Mouse (Mus musculus) skeletal muscle tissue, adult 2 months (tissue): ENCODE data around the gene 5330417H12Rik.

Source experiments
- DNase-seq: peaks from one replicate; pipeline ENCODE4 v3.0.0-alpha.2; 2012; ENCODE audit warnings: low read depth, low spot score

The 5330417H12Rik gene

GRCm38 (mm10) chr7:107625061-107625460, at the start of gene 5330417H12Rik:
Gene 5330417H12Rik, minus strand, starts transcription at chr7:107625161.
- DNase-seq, result no peak

GRCm38 (mm10) chr7:107668514-107668913, 43.6 kb upstream of the 5330417H12Rik start:
- no peak for DNase-seq

GRCm38 (mm10) chr7:107666262-107666902, 41.4 kb upstream of the 5330417H12Rik start:
- DNase-seq, result peak; percentile 27

GRCm38 (mm10) chr7:107665586-107666261, 40.8 kb upstream of the 5330417H12Rik start:
- DNase-seq, result no peak

DNA sequence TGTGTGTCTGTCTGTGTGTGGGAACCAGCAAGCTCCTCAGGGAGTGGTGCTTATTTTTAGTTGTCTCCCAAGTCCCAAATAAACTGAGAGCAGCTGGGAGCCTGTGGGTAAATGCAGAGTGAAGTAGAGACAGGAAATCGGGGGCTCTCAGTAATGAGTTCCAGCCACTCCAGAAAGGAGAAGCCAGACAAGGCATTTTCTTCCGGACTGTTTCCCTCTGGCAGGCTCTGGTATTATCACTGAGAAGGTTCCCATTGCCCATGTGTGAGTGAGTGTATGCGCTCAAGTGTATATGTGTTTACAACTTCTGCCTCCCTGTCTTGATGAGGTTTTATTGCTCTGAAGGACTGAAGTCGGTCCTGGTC, 40.2 kb upstream of the 5330417H12Rik start:
- DNase-seq, result no peak

GRCm38 (mm10) chr7:107664063-107665056, 39.4 kb upstream of the 5330417H12Rik start:
- DNase-seq, result peak; percentile 82

GRCm38 (mm10) chr7:107663621-107664020, 38.7 kb upstream of the 5330417H12Rik start:
- DNase-seq, result no peak

- DNase-seq, result no peak
Measured at GRCm38 (mm10) chr7:107661843-107662281, 36.9 kb upstream of the 5330417H12Rik start.

GRCm38 (mm10) chr7:107661189-107661842, 36.4 kb upstream of the 5330417H12Rik start:
- DNase-seq, result peak; percentile 57

- DNase-seq, result no peak
Measured at GRCm38 (mm10) chr7:107659186-107659918, 34.4 kb upstream of the 5330417H12Rik start.

GRCm38 (mm10) chr7:107656451-107656850, 31.5 kb upstream of the 5330417H12Rik start:
- no peak for DNase-seq

- DNase-seq, result no peak
Measured at GRCm38 (mm10) chr7:107651821-107652220, 26.9 kb upstream of the 5330417H12Rik start.

DNA sequence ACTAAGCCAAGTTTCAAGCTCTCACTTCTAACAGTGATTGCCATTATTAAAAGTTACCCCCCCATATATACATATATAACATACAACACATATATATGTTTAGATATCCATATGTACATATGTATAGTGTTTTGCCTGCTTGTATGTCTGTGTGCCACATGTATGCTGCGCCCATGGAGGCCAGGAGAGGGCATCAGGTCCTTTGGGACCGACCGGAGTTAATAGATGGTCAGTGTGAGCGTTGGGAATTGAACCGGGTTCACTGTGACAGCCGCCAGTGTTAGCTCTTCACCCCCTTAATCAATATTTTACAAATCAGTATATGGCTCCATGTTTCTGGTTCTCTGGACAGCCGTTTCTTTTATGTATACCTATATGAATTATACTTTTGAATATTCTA, 25.0 kb upstream of the 5330417H12Rik start:
- no peak for DNase-seq

DNA sequence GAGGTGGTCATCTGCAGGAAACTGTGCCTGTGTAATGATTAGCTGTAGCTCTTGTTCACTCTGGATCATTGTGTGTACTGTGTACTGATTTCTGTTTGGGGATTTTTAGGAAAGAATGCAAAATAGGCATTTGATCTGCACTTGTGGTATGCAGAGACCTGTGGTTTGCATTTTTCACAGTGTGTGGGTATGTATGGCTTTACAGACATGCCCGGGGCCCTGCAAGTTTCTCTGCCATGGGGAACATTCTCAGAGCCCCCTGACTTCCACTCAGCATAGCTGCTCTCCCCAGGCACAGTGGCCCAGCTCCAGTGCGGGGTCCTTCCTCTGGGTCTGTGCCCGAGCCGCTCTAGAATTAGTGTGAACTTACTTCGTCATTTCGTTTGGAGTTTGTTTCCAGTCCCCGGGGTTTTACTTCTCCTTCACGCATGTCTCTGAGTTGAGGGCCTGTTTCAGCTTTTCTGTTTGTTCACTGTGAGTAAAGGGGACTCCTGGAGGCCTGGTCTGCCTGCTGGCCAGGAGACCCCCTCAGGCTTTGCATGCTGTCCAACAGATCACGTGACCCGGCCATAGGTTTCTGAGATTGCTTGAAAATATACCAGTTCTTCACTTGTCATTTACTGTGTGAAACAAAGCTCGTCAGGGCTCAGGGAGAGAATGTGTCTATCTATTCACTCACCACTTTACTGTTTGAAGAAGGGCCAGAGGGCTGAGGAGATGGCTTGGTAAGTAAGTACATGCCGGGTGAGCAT, 24.2 kb upstream of the 5330417H12Rik start:
- DNase-seq, result no peak

- no peak for DNase-seq
Measured at GRCm38 (mm10) chr7:107644987-107645386, 20.0 kb upstream of the 5330417H12Rik start.

- DNase-seq, result no peak
Measured at GRCm38 (mm10) chr7:107642586-107643275, 17.8 kb upstream of the 5330417H12Rik start.

DNA sequence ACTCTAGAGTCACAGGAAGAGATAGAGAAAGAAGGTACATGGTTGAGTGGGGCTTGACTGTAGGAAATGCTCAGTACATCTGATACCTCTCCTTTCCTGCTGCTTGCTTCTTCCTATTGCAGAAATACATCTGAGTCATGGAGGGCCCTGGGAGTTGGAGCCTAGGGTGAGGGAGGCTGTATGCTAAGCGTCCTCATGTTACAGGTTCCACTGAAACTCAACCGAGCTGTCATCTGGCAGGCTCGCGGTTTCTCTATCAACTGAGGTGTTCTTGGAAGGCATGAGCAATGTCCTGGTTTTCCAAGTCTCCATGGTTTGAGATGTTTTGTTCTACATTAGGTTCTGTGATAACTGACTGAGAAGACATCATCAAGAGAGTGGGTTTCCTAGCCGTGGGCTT, 13.1 kb upstream of the 5330417H12Rik start:
- peak; percentile 46 for DNase-seq

GRCm38 (mm10) chr7:107637398-107637797, 12.4 kb upstream of the 5330417H12Rik start:
- DNase-seq, result no peak

GRCm38 (mm10) chr7:107633201-107633600, 8.2 kb upstream of the 5330417H12Rik start:
- DNase-seq, result no peak
